Mouse (Mus musculus): ENCODE measurements around the gene Il24. TPM values are rescaled to one million over a fixed set of nuclear protein-coding genes. Genes with fewer than 3 reads are reported as not detected.

Il24 gene
- polyA plus RNA-seq, 1 experiment from 2014 or later, result not detected

GRCm38 (mm10) chr1:130865541-130866221 lies 21.6 kb downstream of the Il24 start, which contains the start of gene Fcmr:
Fcmr (plus strand) TSS chr1:130865669.
- no peak within 1 kb of the TSS for H3K27ac ChIP-seq (ENCODE audit: low read depth, low read length)
- no peak within 1 kb of the TSS for H3K4me2 ChIP-seq
- H3K27me3 ChIP-seq (replicated peaks; ENCODE audit: control insufficient read depth, insufficient read depth, low read length), result no peaks in the 10 kb centered on the region
- no peak within 1 kb of the TSS for H3K9ac ChIP-seq (ENCODE audit: low read depth, low read length)
- no peak for DNase-seq (ENCODE audit: low spot score)
- H3K36me3 ChIP-seq (ENCODE audit: control insufficient read depth, insufficient read depth, low read length), result no peaks in the 10 kb centered on the region
- H3K4me3 ChIP-seq (ENCODE audit: low read depth, low read length), result no peak within 1 kb of the TSS
- no peaks in the 10 kb centered on the region for H3K9me3 ChIP-seq (ENCODE audit: control insufficient read depth, low read length)
- ATAC-seq (replicated peaks; ENCODE audit: low FRiP score), result no peak
- no peaks in the 10 kb centered on the region for H3K4me1 ChIP-seq (replicated peaks; ENCODE audit: control insufficient read depth, insufficient read depth, low read length)
- WGBS, result 77% methylated on average over 7 of the region's 7 CpGs

GRCm38 (mm10) chr1:130864741-130865140 lies 22.5 kb downstream of the Il24 start:
- no peaks in the 10 kb centered on the region for H3K36me3 ChIP-seq (ENCODE audit: control insufficient read depth, insufficient read depth, low read length)
- ATAC-seq (replicated peaks; ENCODE audit: low FRiP score) (no peak), DNase-seq (ENCODE audit: low spot score) (no peak)
- H3K27ac ChIP-seq (ENCODE audit: low read depth, low read length), result no peak overlapping the region
- H3K9ac ChIP-seq (ENCODE audit: low read depth, low read length), result no peak overlapping the region
- H3K4me1 ChIP-seq (replicated peaks; ENCODE audit: control insufficient read depth, insufficient read depth, low read length), result no peaks in the 10 kb centered on the region
- no peaks in the 10 kb centered on the region for H3K9me3 ChIP-seq (ENCODE audit: control insufficient read depth, low read length)
- no peaks in the 10 kb centered on the region for H3K27me3 ChIP-seq (replicated peaks; ENCODE audit: control insufficient read depth, insufficient read depth, low read length)
- no peak overlapping the region for H3K4me3 ChIP-seq (ENCODE audit: low read depth, low read length)
- WGBS, result 84% methylated on average over 5 of the region's 5 CpGs
- no peak overlapping the region for H3K4me2 ChIP-seq

- Histone ChIP-seq H3K27me3 (replicated peaks; ENCODE audit: control insufficient read depth, insufficient read depth, low read length) (no peaks in the 10 kb centered on the region), H3K27ac (ENCODE audit: low read depth, low read length) (no peak overlapping the region), H3K9ac (ENCODE audit: low read depth, low read length) (no peak overlapping the region), H3K9me3 (ENCODE audit: control insufficient read depth, low read length) (no peaks in the 10 kb centered on the region), H3K4me3 (ENCODE audit: low read depth, low read length) (no peak overlapping the region), H3K4me2 (no peak overlapping the region), H3K4me1 (replicated peaks; ENCODE audit: control insufficient read depth, insufficient read depth, low read length) (no peaks in the 10 kb centered on the region), H3K36me3 (ENCODE audit: control insufficient read depth, insufficient read depth, low read length) (no peaks in the 10 kb centered on the region)
- WGBS, result 63% methylated on average over 4 of the region's 4 CpGs
- ATAC-seq (replicated peaks; ENCODE audit: low FRiP score) (no peak), DNase-seq (ENCODE audit: low spot score) (no peak)
These were observed 23.0 kb downstream of the Il24 start for GRCm38 (mm10) chr1:130864238-130864637.

GRCm38 (mm10) chr1:130857456-130857855 lies 29.8 kb downstream of the Il24 start:
- H3K9me3 ChIP-seq (ENCODE audit: control insufficient read depth, low read length), result no peaks in the 10 kb centered on the region
- no peaks in the 10 kb centered on the region for H3K36me3 ChIP-seq (ENCODE audit: control insufficient read depth, insufficient read depth, low read length)
- H3K4me3 ChIP-seq (ENCODE audit: low read depth, low read length), result no peak overlapping the region
- no peak overlapping the region for H3K4me2 ChIP-seq
- H3K4me1 ChIP-seq (replicated peaks; ENCODE audit: control insufficient read depth, insufficient read depth, low read length), result no peaks in the 10 kb centered on the region
- no peaks in the 10 kb centered on the region for H3K27me3 ChIP-seq (replicated peaks; ENCODE audit: control insufficient read depth, insufficient read depth, low read length)
- 81% methylated on average over 4 of the region's 4 CpGs for WGBS
- DNase-seq (ENCODE audit: low spot score) (no peak), ATAC-seq (replicated peaks; ENCODE audit: low FRiP score) (no peak)
- no peak overlapping the region for H3K27ac ChIP-seq (ENCODE audit: low read depth, low read length)
- no peak overlapping the region for H3K9ac ChIP-seq (ENCODE audit: low read depth, low read length)

GRCm38 (mm10) chr1:130855723-130856122 lies 31.5 kb downstream of the Il24 start:
- DNase-seq (ENCODE audit: low spot score), result no peak
- H3K9me3 ChIP-seq (ENCODE audit: control insufficient read depth, low read length), result no peaks in the 10 kb centered on the region
- 68% methylated on average over 2 of the region's 2 CpGs for WGBS
- H3K27ac ChIP-seq (ENCODE audit: low read depth, low read length), result no peak overlapping the region
- H3K4me3 ChIP-seq (ENCODE audit: low read depth, low read length), result no peak overlapping the region
- no peaks in the 10 kb centered on the region for H3K27me3 ChIP-seq (replicated peaks; ENCODE audit: control insufficient read depth, insufficient read depth, low read length)
- H3K4me1 ChIP-seq (replicated peaks; ENCODE audit: control insufficient read depth, insufficient read depth, low read length), result no peaks in the 10 kb centered on the region
- no peak overlapping the region for H3K9ac ChIP-seq (ENCODE audit: low read depth, low read length)
- H3K36me3 ChIP-seq (ENCODE audit: control insufficient read depth, insufficient read depth, low read length), result no peaks in the 10 kb centered on the region
- no peak for ATAC-seq (replicated peaks; ENCODE audit: low FRiP score)
- H3K4me2 ChIP-seq, result no peak overlapping the region

GRCm38 (mm10) chr1:130854819-130855218 lies 32.4 kb downstream of the Il24 start:
- WGBS, result 84% methylated on average over 9 of the region's 9 CpGs
- no peak for ATAC-seq (replicated peaks; ENCODE audit: low FRiP score)

GRCm38 (mm10) chr1:130850405-130850804 lies 36.8 kb downstream of the Il24 start:
- 64% methylated on average over 5 of the region's 5 CpGs for WGBS
- ATAC-seq (replicated peaks; ENCODE audit: low FRiP score) (no peak), DNase-seq (ENCODE audit: low spot score) (no peak)
- no peak overlapping the region for H3K4me3 ChIP-seq (ENCODE audit: low read depth, low read length)
- no peaks in the 10 kb centered on the region for H3K9me3 ChIP-seq (ENCODE audit: control insufficient read depth, low read length)
- no peaks in the 10 kb centered on the region for H3K4me1 ChIP-seq (replicated peaks; ENCODE audit: control insufficient read depth, insufficient read depth, low read length)
- no peak overlapping the region for H3K4me2 ChIP-seq
- H3K27me3 ChIP-seq (replicated peaks; ENCODE audit: control insufficient read depth, insufficient read depth, low read length), result no peaks in the 10 kb centered on the region
- no peak overlapping the region for H3K9ac ChIP-seq (ENCODE audit: low read depth, low read length)
- H3K27ac ChIP-seq (ENCODE audit: low read depth, low read length), result no peak overlapping the region
- no peaks in the 10 kb centered on the region for H3K36me3 ChIP-seq (ENCODE audit: control insufficient read depth, insufficient read depth, low read length)

More at GRCm38 (mm10) chr1:130854819-130855218, 32.4 kb downstream of the Il24 start:
- no peaks in the 10 kb centered on the region for H3K9me3 ChIP-seq (ENCODE audit: control insufficient read depth, low read length)
- no peak overlapping the region for H3K9ac ChIP-seq (ENCODE audit: low read depth, low read length)
- no peak overlapping the region for H3K27ac ChIP-seq (ENCODE audit: low read depth, low read length)
- H3K4me3 ChIP-seq (ENCODE audit: low read depth, low read length), result no peak overlapping the region
- no peak overlapping the region for H3K4me2 ChIP-seq
- H3K36me3 ChIP-seq (ENCODE audit: control insufficient read depth, insufficient read depth, low read length), result no peaks in the 10 kb centered on the region
- H3K27me3 ChIP-seq (replicated peaks; ENCODE audit: control insufficient read depth, insufficient read depth, low read length), result no peaks in the 10 kb centered on the region
- no peak for DNase-seq (ENCODE audit: low spot score)
- no peaks in the 10 kb centered on the region for H3K4me1 ChIP-seq (replicated peaks; ENCODE audit: control insufficient read depth, insufficient read depth, low read length)

GRCm38 (mm10) chr1:130849530-130850214 lies 37.6 kb downstream of the Il24 start:
- WGBS, result 85% methylated on average over 10 of the region's 10 CpGs
- H3K4me1 ChIP-seq (replicated peaks; ENCODE audit: control insufficient read depth, insufficient read depth, low read length), result no peaks in the 10 kb centered on the region

GRCm38 (mm10) chr1:130844516-130844915 lies 42.7 kb downstream of the Il24 start:
- no peak overlapping the region for H3K9ac ChIP-seq (ENCODE audit: low read depth, low read length)
- no peaks in the 10 kb centered on the region for H3K27me3 ChIP-seq (replicated peaks; ENCODE audit: control insufficient read depth, insufficient read depth, low read length)
- H3K27ac ChIP-seq (ENCODE audit: low read depth, low read length), result no peak overlapping the region
- H3K9me3 ChIP-seq (ENCODE audit: control insufficient read depth, low read length), result no peaks in the 10 kb centered on the region
- H3K4me3 ChIP-seq (ENCODE audit: low read depth, low read length), result no peak overlapping the region
- no peak for DNase-seq (ENCODE audit: low spot score)
- no peak overlapping the region for H3K4me2 ChIP-seq
- H3K4me1 ChIP-seq (replicated peaks; ENCODE audit: control insufficient read depth, insufficient read depth, low read length), result no peaks in the 10 kb centered on the region
- no peaks in the 10 kb centered on the region for H3K36me3 ChIP-seq (ENCODE audit: control insufficient read depth, insufficient read depth, low read length)
- ATAC-seq (replicated peaks; ENCODE audit: low FRiP score), result no peak
- WGBS, result 88% methylated on average over 7 of the region's 7 CpGs

More at GRCm38 (mm10) chr1:130849530-130850214, 37.6 kb downstream of the Il24 start:
- no peaks in the 10 kb centered on the region for H3K36me3 ChIP-seq (ENCODE audit: control insufficient read depth, insufficient read depth, low read length)
- H3K27me3 ChIP-seq (replicated peaks; ENCODE audit: control insufficient read depth, insufficient read depth, low read length), result no peaks in the 10 kb centered on the region
- DNase-seq (ENCODE audit: low spot score) (no peak), ATAC-seq (replicated peaks; ENCODE audit: low FRiP score) (no peak)
- no peak overlapping the region for H3K27ac ChIP-seq (ENCODE audit: low read depth, low read length)
- no peak overlapping the region for H3K4me3 ChIP-seq (ENCODE audit: low read depth, low read length)
- no peaks in the 10 kb centered on the region for H3K9me3 ChIP-seq (ENCODE audit: control insufficient read depth, low read length)
- no peak overlapping the region for H3K4me2 ChIP-seq
- H3K9ac ChIP-seq (ENCODE audit: low read depth, low read length), result no peak overlapping the region
